Mouse (Mus musculus): ENCODE data around the gene Cd300ld. TPM values are rescaled to one million over a fixed set of nuclear protein-coding genes. Genes with fewer than 3 reads are reported as not detected.
"Not testable (repeated sequence)": the region's sequence is repeated elsewhere in the genome, so short reads cannot be mapped to it uniquely, and the experiment has no call there.

Gene Cd300ld
- 0.28 and 0.34 TPM in 2 replicates for polyA plus RNA-seq (2015; fragmentation: Nextera tagmentation; extraction: Ambion mirVana)

GRCm38 (mm10) chr11:114989793-114990192 lies at the start of gene Cd300ld:
TSS of gene Cd300ld (minus strand) at chr11:114989922.
- Histone ChIP-seq H3K9ac (no peak within 1 kb of the TSS), H3K36me3 (no peaks in the 10 kb centered on the region), H3K27me3 (no peaks in the 10 kb centered on the region), H3K27ac (replicated peaks) (no peak within 1 kb of the TSS), H3K9me3 (replicated peaks) (no peaks in the 10 kb centered on the region), H3K4me3 (replicated peaks) (no peak within 1 kb of the TSS), H3K4me1 (no peaks in the 10 kb centered on the region), H3K4me2 (replicated peaks) (no peak within 1 kb of the TSS)
- no peak for ATAC-seq (ENCODE audit: insufficient number of reproducible peaks, low FRiP score, low TSS enrichment, low read depth)
- 67% methylated on average over 4 of the region's 4 CpGs for WGBS

- H3K4me2 ChIP-seq (replicated peaks); H3K4me1 ChIP-seq; H3K27me3 ChIP-seq; H3K27ac ChIP-seq (replicated peaks); H3K9ac ChIP-seq; H3K9me3 ChIP-seq (replicated peaks); H3K36me3 ChIP-seq; ATAC-seq (ENCODE audit: insufficient number of reproducible peaks, low FRiP score, low TSS enrichment, low read depth); H3K4me3 ChIP-seq (replicated peaks): not testable (repeated sequence)
- WGBS = no CpG with 5 or more reads among the region's 6 CpGs
Observed at GRCm38 (mm10) chr11:115037669-115038068, 47.9 kb upstream of the Cd300ld start, which contains the start of gene Cd300ld5. TSS of gene Cd300ld5 (minus strand) at chr11:115037769.

- H3K4me2 ChIP-seq (replicated peaks) = not testable (repeated sequence)
Observed at GRCm38 (mm10) chr11:115026912-115027311, 37.2 kb upstream of the Cd300ld start, which contains the start of gene Cd300ld4. TSS of gene Cd300ld4 (minus strand) at chr11:115027012.

GRCm38 (mm10) chr11:115016093-115016492 lies 26.4 kb upstream of the Cd300ld start, which contains the start of gene Cd300ld2:
TSS of gene Cd300ld2 (minus strand) at chr11:115016193.
- not testable (repeated sequence) for H3K4me1 ChIP-seq; H3K4me3 ChIP-seq (replicated peaks); H3K27ac ChIP-seq (replicated peaks); H3K27me3 ChIP-seq; H3K36me3 ChIP-seq; ATAC-seq (ENCODE audit: insufficient number of reproducible peaks, low FRiP score, low TSS enrichment, low read depth); H3K9me3 ChIP-seq (replicated peaks); H3K9ac ChIP-seq; H3K4me2 ChIP-seq (replicated peaks)
- WGBS = no CpG with 5 or more reads among the region's 7 CpGs

More at GRCm38 (mm10) chr11:115026912-115027311, 37.2 kb upstream of the Cd300ld start, which contains the start of gene Cd300ld4:
- ATAC-seq (ENCODE audit: insufficient number of reproducible peaks, low FRiP score, low TSS enrichment, low read depth); H3K9ac ChIP-seq; H3K36me3 ChIP-seq; H3K9me3 ChIP-seq (replicated peaks); H3K4me3 ChIP-seq (replicated peaks); H3K27ac ChIP-seq (replicated peaks); H3K27me3 ChIP-seq; H3K4me1 ChIP-seq: not testable (repeated sequence)
- WGBS = no CpG with 5 or more reads among the region's 6 CpGs

GRCm38 (mm10) chr11:115004070-115004469 lies 14.3 kb upstream of the Cd300ld start:
- Histone ChIP-seq H3K36me3 (no peaks in the 10 kb centered on the region), H3K4me1 (no peaks in the 10 kb centered on the region), H3K4me2 (replicated peaks) (no peak overlapping the region), H3K9ac (no peak overlapping the region), H3K27me3 (no peaks in the 10 kb centered on the region), H3K9me3 (replicated peaks) (no peaks in the 10 kb centered on the region), H3K27ac (replicated peaks) (no peak overlapping the region), H3K4me3 (replicated peaks) (no peak overlapping the region)
- 82% methylated on average over 5 of the region's 5 CpGs for WGBS
- ATAC-seq (ENCODE audit: insufficient number of reproducible peaks, low FRiP score, low TSS enrichment, low read depth) = no peak

- no peaks in the 10 kb centered on the region for H3K36me3 ChIP-seq
- no peak for ATAC-seq (ENCODE audit: insufficient number of reproducible peaks, low FRiP score, low TSS enrichment, low read depth)
- WGBS = 78% methylated on average over 7 of the region's 7 CpGs
- no peak within 1 kb of the TSS for H3K4me2 ChIP-seq (replicated peaks)
- H3K27ac ChIP-seq (replicated peaks) = no peak within 1 kb of the TSS
- no peaks in the 10 kb centered on the region for H3K27me3 ChIP-seq
- no peak within 1 kb of the TSS for H3K4me3 ChIP-seq (replicated peaks)
- H3K9ac ChIP-seq = no peak within 1 kb of the TSS
- H3K9me3 ChIP-seq (replicated peaks) = no peaks in the 10 kb centered on the region
- no peaks in the 10 kb centered on the region for H3K4me1 ChIP-seq
Observed at GRCm38 (mm10) chr11:115001474-115002040, 11.8 kb upstream of the Cd300ld start, which contains the start of gene Cd300c2. TSS of gene Cd300c2 (minus strand) at chr11:115001880.

GRCm38 (mm10) chr11:114981866-114982265 lies 7.9 kb downstream of the Cd300ld start:
- no peak overlapping the region for H3K27ac ChIP-seq (replicated peaks)
- no peaks in the 10 kb centered on the region for H3K4me1 ChIP-seq
- H3K9ac ChIP-seq = no peak overlapping the region
- H3K4me3 ChIP-seq (replicated peaks) = no peak overlapping the region
- ATAC-seq (ENCODE audit: insufficient number of reproducible peaks, low FRiP score, low TSS enrichment, low read depth) = no peak
- H3K9me3 ChIP-seq (replicated peaks) = 0 out of 2 replicates have a peak, but pooled peaks cover 3% of the 10 kb centered on the region
- H3K4me2 ChIP-seq (replicated peaks) = no peak overlapping the region
- WGBS = 66% methylated on average over 4 of the region's 4 CpGs
- H3K36me3 ChIP-seq = no peaks in the 10 kb centered on the region
- no peaks in the 10 kb centered on the region for H3K27me3 ChIP-seq

GRCm38 (mm10) chr11:114972726-114973125 lies 17.0 kb downstream of the Cd300ld start:
- Histone ChIP-seq H3K9ac (no peak overlapping the region), H3K27me3 (no peaks in the 10 kb centered on the region), H3K27ac (replicated peaks) (no peak overlapping the region), H3K4me2 (replicated peaks) (no peak overlapping the region), H3K4me3 (replicated peaks) (no peak overlapping the region), H3K4me1 (no peaks in the 10 kb centered on the region), H3K9me3 (replicated peaks) (peaks cover 10% of the 10 kb centered on the region), H3K36me3 (no peaks in the 10 kb centered on the region)
- ATAC-seq (ENCODE audit: insufficient number of reproducible peaks, low FRiP score, low TSS enrichment, low read depth) = no peak
- WGBS = 76% methylated on average over 10 of the region's 10 CpGs

GRCm38 (mm10) chr11:114968752-114969207 lies 20.9 kb downstream of the Cd300ld start, which contains the start of gene Cd300c:
TSS of gene Cd300c (minus strand) at chr11:114969157.
- H3K4me2 ChIP-seq (replicated peaks) = no peak within 1 kb of the TSS
- no peaks in the 10 kb centered on the region for H3K4me1 ChIP-seq
- H3K9ac ChIP-seq = no peak within 1 kb of the TSS
- H3K27me3 ChIP-seq = no peaks in the 10 kb centered on the region
- no peak for ATAC-seq (ENCODE audit: insufficient number of reproducible peaks, low FRiP score, low TSS enrichment, low read depth)
- H3K27ac ChIP-seq (replicated peaks) = no peak within 1 kb of the TSS
- H3K9me3 ChIP-seq (replicated peaks) = peaks cover under 1% of the 10 kb centered on the region; the same call in 1 of the 2 replicates
- WGBS = 78% methylated on average over 9 of the region's 9 CpGs
- H3K36me3 ChIP-seq = no peaks in the 10 kb centered on the region
- H3K4me3 ChIP-seq (replicated peaks) = no peak within 1 kb of the TSS

- Histone ChIP-seq H3K36me3 (no peaks in the 10 kb centered on the region), H3K4me2 (replicated peaks) (no peak overlapping the region), H3K4me3 (replicated peaks) (no peak overlapping the region), H3K9me3 (replicated peaks) (no peaks in the 10 kb centered on the region), H3K27me3 (no peaks in the 10 kb centered on the region), H3K9ac (no peak overlapping the region), H3K4me1 (no peaks in the 10 kb centered on the region), H3K27ac (replicated peaks) (no peak overlapping the region)
- 48% methylated on average over 3 of the region's 3 CpGs for WGBS
- ATAC-seq (ENCODE audit: insufficient number of reproducible peaks, low FRiP score, low TSS enrichment, low read depth) = no peak
Observed at GRCm38 (mm10) chr11:114965182-114965828, 24.4 kb downstream of the Cd300ld start.

GRCm38 (mm10) chr11:114960369-114960768 lies 29.4 kb downstream of the Cd300ld start:
- no peaks in the 10 kb centered on the region for H3K27me3 ChIP-seq
- H3K9me3 ChIP-seq (replicated peaks) = no peaks in the 10 kb centered on the region
- H3K36me3 ChIP-seq = no peaks in the 10 kb centered on the region
- H3K4me2 ChIP-seq (replicated peaks) = no peak overlapping the region
- no peak overlapping the region for H3K4me3 ChIP-seq (replicated peaks)
- 48% methylated on average over 1 of the region's 1 CpGs for WGBS
- no peak overlapping the region for H3K27ac ChIP-seq (replicated peaks)
- H3K9ac ChIP-seq = no peak overlapping the region
- no peaks in the 10 kb centered on the region for H3K4me1 ChIP-seq
- no peak for ATAC-seq (ENCODE audit: insufficient number of reproducible peaks, low FRiP score, low TSS enrichment, low read depth)

Measured in embryonic facial prominence, embryonic 15.5 days (tissue).